Mouse (Mus musculus): ENCODE measurements at regions not wholly inside any gene's neighbourhood (a gene's known extent, or its start where the extent isn't known, plus 50 kb on each side); places are given as distances from the start of the nearest gene placed in this dataset.
A peak's percentile ranks its signal among the peaks of the same experiment; 100 is the strongest.

- intact Hi-C loops (cut with DNase I), result no loop called here
- no peak for DNase-seq (ENCODE audit: low spot score in 2 of 2)
Observed at GRCm38 (mm10) chr12:93160252-93160651, 1311.3 kb upstream of the Sel1l start.

DNA sequence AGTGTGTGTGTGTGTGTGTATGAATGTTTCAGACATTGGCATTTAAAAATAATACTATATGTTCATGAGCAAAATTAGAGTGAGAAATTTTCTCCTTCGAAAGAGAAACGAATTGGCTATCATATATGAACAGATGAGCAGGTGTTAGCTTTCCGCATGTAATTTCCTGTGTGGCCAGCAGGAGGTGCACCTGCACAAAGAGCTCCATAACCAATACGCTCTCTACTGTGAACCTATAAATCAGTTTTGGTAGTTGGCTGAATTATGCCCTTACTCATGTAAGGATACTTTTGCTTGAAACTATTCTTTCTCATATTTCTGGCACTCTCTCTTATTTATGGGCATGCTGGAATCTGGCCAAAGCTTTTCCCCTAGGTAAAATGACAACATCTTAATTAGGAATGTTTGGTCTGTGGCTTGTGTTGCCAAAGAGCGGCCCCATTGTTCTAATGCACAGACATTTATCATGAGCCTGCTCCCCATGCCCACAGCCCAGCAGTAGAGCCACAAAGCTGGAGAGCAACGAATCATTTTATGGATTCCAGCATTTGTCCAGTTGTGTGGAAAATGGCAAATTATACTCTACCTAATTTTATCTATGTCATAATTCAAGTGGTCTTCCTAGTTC lies 1303.8 kb upstream of the Sel1l start:
- peak; percentile 42 to 47 for DNase-seq (ENCODE audit: low spot score in 2 of 2)

DNA sequence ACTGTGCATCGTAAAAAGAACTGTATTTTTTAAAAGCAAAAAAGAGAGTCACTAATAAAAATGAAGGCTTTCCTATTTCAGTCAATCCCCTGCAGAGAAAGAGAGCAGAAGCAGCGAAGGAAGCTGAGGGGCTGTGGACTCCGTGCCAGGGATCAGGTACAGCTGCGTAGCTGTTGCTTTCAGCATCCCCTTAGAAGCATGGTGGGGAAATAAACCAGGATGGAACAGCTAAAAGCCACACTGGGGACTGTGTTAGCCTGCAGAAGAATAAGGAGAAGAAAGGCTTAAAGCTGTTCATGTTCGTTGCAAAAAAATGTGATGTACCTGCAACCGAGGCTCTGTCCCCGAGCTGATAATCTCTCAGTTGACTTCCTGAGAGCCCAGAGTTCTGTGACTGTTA lies 1302.6 kb upstream of the Sel1l start:
- no peak for DNase-seq (ENCODE audit: low spot score in 2 of 2)
- intact Hi-C loops (cut with DNase I), result no loop called here

More for the DNA sequence above, 1303.8 kb upstream of the Sel1l start:
- intact Hi-C loops (cut with DNase I), result no loop called here

- intact Hi-C loops (cut with DNase I), result no loop called here
- DNase-seq (ENCODE audit: low spot score in 2 of 2), result no peak
Observed at GRCm38 (mm10) chr12:93142265-93142664, 1293.3 kb upstream of the Sel1l start.

DNA sequence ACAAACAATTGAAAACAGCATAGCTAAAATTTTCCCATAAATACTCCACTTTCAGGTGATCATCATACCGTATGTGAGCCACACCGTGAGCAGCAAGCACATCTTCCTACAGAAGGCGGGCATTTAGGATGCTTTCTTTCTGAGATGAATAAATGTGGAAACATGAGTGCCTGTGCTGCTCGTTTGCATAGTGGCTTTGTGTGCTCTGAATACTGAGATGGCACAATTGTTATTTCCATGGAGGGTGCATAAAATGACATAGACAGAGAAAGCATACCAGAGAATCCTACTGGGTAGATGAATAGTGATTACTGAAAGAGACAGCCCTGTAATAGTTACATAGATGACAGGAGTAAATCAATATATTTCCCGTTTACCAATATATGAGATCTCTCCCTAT lies 1287.4 kb upstream of the Sel1l start:
- intact Hi-C loops (cut with DNase I), result no loop called here
- DNase-seq (ENCODE audit: low spot score in 2 of 2), result no peak

DNA sequence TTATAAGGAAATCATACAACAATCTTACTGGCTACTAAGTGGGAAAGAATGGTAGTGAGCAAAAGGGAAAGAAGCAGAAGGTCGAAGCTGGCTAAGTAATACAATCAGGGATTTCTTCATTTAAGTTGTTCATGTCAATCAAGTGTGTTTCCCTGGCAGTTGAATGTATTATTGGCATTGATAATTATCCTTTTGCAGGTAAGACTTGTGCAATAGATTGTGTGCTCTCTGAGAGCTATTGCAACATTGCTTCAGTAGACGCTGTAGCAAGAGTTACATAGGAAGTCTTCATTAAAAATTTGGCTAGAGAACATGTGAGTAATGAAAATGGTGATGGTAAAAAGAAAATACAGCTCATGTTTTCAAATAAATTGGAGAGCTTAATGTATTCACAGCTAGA lies 1273.3 kb upstream of the Sel1l start:
- DNase-seq (ENCODE audit: low spot score in 2 of 2), result no peak
- intact Hi-C loops (cut with DNase I), result no loop called here

GRCm38 (mm10) chr12:93088031-93088790 lies 1239.3 kb upstream of the Sel1l start:
- no peak for DNase-seq (ENCODE audit: low spot score in 2 of 2)
- intact Hi-C loops (cut with DNase I), result no loop called here

- DNase-seq (ENCODE audit: low spot score in 2 of 2), result no peak
- intact Hi-C loops (cut with DNase I), result no loop called here
Observed at GRCm38 (mm10) chr12:93063864-93064263, 1214.9 kb upstream of the Sel1l start.

GRCm38 (mm10) chr12:93019633-93020032 lies 1170.7 kb upstream of the Sel1l start:
- no peak for DNase-seq (ENCODE audit: low spot score in 2 of 2)

GRCm38 (mm10) chr12:93011583-93011982 lies 1162.6 kb upstream of the Sel1l start:
- DNase-seq (ENCODE audit: low spot score in 2 of 2), result no peak
- intact Hi-C loops (cut with DNase I), result no loop called here

More at GRCm38 (mm10) chr12:93019633-93020032, 1170.7 kb upstream of the Sel1l start:
- intact Hi-C loops (cut with DNase I), result no loop called here

- intact Hi-C loops (cut with DNase I), result no loop called here
- DNase-seq (ENCODE audit: low spot score in 2 of 2), result no peak
Observed at GRCm38 (mm10) chr12:93006844-93007365, 1157.9 kb upstream of the Sel1l start.

DNA sequence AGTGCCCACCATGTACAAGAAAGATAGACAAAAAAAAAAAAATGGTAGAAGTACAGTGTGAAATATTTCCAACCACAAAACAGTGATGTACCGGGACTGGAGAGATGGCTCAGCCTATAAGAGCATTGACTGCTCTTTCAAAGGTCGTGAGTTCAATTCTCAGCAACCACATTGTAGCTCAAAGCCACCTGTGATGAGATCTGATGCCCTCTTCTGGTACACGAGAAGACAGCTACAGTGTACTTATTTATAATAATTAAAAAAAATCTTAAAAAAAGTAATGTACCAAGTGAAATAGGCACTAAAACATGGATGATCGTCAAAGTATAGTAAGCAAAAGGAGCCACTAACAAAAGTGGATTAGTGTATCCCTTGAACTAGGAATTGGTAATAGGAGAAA lies 1154.2 kb upstream of the Sel1l start:
- intact Hi-C loops (cut with DNase I), result no loop called here
- DNase-seq (ENCODE audit: low spot score in 2 of 2), result no peak

- no peak for DNase-seq (ENCODE audit: low spot score in 2 of 2)
- intact Hi-C loops (cut with DNase I), result no loop called here
Observed at GRCm38 (mm10) chr12:92975698-92976097, 1126.7 kb upstream of the Sel1l start.

DNA sequence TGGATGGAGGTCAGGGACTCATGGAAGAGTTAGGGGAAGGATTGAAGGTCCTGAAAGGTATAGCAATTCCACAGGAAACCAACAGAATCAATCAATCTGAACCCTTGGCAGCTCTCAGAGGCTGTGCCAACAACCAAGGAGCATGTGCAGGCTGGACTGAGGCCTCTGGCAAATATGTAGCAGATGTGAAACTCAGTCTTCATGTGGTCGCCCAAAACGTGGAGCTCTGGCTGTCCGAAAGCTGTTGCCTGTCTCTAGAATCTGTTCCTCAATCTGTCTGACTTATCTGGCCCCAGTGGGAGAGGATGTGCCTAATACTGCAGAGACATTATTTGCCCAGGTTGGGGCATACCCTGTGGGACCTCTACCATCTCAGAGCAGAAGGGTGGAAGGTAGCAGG lies 1095.4 kb upstream of the Sel1l start:
- intact Hi-C loops (cut with DNase I), result no loop called here
- no peak for DNase-seq (ENCODE audit: low spot score in 2 of 2)

GRCm38 (mm10) chr12:92927591-92927990 lies 1078.6 kb upstream of the Sel1l start:
- DNase-seq (ENCODE audit: low spot score in 2 of 2), result no peak
- intact Hi-C loops (cut with DNase I), result no loop called here

GRCm38 (mm10) chr12:92926942-92927341 lies 1078.0 kb upstream of the Sel1l start:
- peak; percentile 1 to 12 for DNase-seq (ENCODE audit: low spot score in 2 of 2)
- intact Hi-C loops (cut with DNase I), result no loop called here

GRCm38 (mm10) chr12:92919920-92920319 lies 1071.0 kb upstream of the Sel1l start:
- intact Hi-C loops (cut with DNase I), result no loop called here
- DNase-seq (ENCODE audit: low spot score in 2 of 2), result no peak

- intact Hi-C loops (cut with DNase I), result no loop called here
- DNase-seq (ENCODE audit: low spot score in 2 of 2), result no peak
Observed at GRCm38 (mm10) chr12:92916267-92916666, 1067.3 kb upstream of the Sel1l start.

DNA sequence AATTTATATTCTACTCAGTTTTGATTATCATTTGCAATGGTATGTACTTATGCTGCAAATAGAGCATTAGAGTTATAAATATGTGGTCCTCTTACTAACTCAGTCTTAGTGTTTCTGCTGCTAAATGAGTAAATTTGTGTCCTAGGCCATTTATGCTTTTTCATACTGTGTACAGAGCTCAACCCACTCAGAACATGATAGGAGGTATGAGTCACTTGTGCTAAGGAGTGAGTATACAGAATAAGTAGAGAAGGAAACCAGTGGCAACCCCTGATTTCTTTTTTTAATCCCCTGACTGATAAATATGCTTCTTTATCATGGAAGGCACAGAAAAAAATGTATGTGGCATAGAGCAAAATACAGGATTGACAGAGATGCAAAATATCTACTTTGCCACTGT lies 1066.8 kb upstream of the Sel1l start:
- no peak for DNase-seq (ENCODE audit: low spot score in 2 of 2)
- intact Hi-C loops (cut with DNase I), result no loop called here

GRCm38 (mm10) chr12:92915203-92915602 lies 1066.2 kb upstream of the Sel1l start:
- intact Hi-C loops (cut with DNase I), result no loop called here
- no peak for DNase-seq (ENCODE audit: low spot score in 2 of 2)

DNA sequence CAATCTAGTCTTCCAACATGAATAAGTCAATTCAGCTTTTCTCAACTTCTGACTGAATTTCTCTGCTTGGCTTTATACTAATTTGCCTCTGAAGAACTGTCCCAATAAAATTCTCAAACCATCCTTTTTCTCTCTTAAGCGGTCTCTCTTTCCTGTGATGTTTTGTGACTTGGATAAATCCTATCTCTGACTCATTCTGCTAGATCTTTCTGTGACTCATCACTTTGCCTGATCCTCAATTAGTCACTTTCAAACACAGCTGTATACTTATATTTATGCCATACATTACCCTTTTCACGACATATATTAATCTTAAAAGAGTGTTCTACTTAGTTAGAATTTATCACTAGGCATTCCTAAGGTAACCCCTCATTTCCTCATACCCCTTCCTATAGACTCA lies 1055.4 kb upstream of the Sel1l start:
- no peak for DNase-seq (ENCODE audit: low spot score in 2 of 2)
- intact Hi-C loops (cut with DNase I), result no loop called here

Measured in left cerebral cortex, postnatal 14 days (tissue).